Mouse (Mus musculus) lung, postnatal 0 days (tissue): Measurements from ENCODE around the gene Rasa2. TPM values are rescaled to one million over a fixed set of nuclear protein-coding genes. Genes with fewer than 3 reads are reported as not detected.

Source experiments
- ATAC-seq: fragments of 200-750 bp; cut with Nextera tagmentation; 2 replicates; pipeline ENCODE4 v1.8.0; 2017; ENCODE audit warnings: moderate library complexity
- DNase-seq: peaks from one replicate; pipeline ENCODE4 v3.0.0-alpha.2; 2016; ENCODE audit warnings: low spot score
- H3K27ac ChIP-seq: fragments of 300-500 bp; sonication (generic); 2 replicates; pipeline ENCODE4 v1.5.1; 2014; ENCODE audit warnings: antibody characterized with exemption, mild to moderate bottlenecking, low read length, mixed read lengths
- H3K27me3 ChIP-seq: fragments of 300-500 bp; sonication (generic); replicated peaks from 2 replicates; pipeline ENCODE4 v1.6.1; 2014; ENCODE audit warnings: low read length, mixed read lengths; ENCODE audit not compliant: insufficient read depth
- H3K36me3 ChIP-seq: fragments of 300-500 bp; sonication (generic); 2 replicates; pipeline ENCODE4 v1.6.1; 2014; ENCODE audit warnings: low read length, mixed read lengths; ENCODE audit not compliant: insufficient read depth
- H3K4me1 ChIP-seq: fragments of 300-500 bp; sonication (generic); 2 replicates; pipeline ENCODE4 v1.6.1; 2014; ENCODE audit warnings: antibody characterized with exemption, low read depth, low read length, mixed read lengths; ENCODE audit not compliant: insufficient read depth
- H3K4me2 ChIP-seq: fragments of 300-500 bp; sonication (generic); replicated peaks from 2 replicates; pipeline ENCODE4 v1.6.1; 2014; ENCODE audit warnings: low read depth, mild to moderate bottlenecking, low read length, moderate library complexity, mixed read lengths
- H3K4me3 ChIP-seq: fragments of 300-500 bp; sonication (generic); 2 replicates; pipeline ENCODE4 v1.5.1; 2014; ENCODE audit warnings: low read depth, low read length
- H3K9ac ChIP-seq: fragments of 300-500 bp; sonication (generic); replicated peaks from 2 replicates; pipeline ENCODE4 v1.6.1; 2014; ENCODE audit warnings: low read depth, mild to moderate bottlenecking
- H3K9me3 ChIP-seq: fragments of 300-500 bp; sonication (generic); 2 replicates; pipeline ENCODE4 v1.6.1; 2016; ENCODE audit warnings: low read length, mixed read lengths
- CTCF ChIP-seq: IDR thresholded peaks from 2 replicates; pipeline ENCODE4 v1.5.1; 2016; ENCODE audit warnings: antibody characterized with exemption, mild to moderate bottlenecking
- EP300 ChIP-seq: IDR thresholded peaks from 2 replicates; pipeline ENCODE4 v1.6.1; 2016; ENCODE audit warnings: antibody characterized with exemption, mild to moderate bottlenecking, control low read depth
- WGBS: fragments of 180-500 bp; shearing (Covaris S2); extraction: QIAGEN DNeasy Blood & Tissue Kit; methylation state at CpG from one replicate; pipeline ENCODE4 v1.1.7; 2014; 5-methylcytosine and 5-hydroxymethylcytosine counted together
- polyA plus RNA-seq: library from polyadenylated mRNA; unstranded; fragments of >200 nt; fragmentation: Nextera tagmentation; extraction: Ambion mirVana; gene quantifications from 2 replicates; pipeline ENCODE4 v1.2.1, GENCODE M21; 2015

Gene Rasa2
- polyA plus RNA-seq, 1 experiment from 2014 or later: 12.3 TPM

DNA sequence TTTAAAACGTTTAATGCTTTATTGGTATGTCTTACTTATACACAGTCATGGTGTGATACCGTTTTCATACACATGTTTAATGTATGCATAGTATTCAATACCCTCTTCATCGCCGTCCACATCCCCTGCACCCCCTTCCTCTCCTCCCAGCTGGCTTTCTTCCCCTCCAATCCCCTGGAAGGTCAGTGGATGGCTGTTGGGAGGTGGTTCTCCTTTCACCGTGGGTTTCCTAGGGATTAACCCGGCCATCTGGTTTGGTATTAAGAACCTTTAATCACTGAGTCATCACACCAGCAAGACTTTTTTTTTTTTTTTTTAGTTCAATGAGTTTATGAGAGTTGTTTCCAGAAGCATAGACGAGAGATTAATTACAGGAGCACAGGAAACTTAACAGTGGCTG, 1.3 kb upstream of the Rasa2 start:
- ATAC-seq (no peak), DNase-seq (no peak)
- Histone ChIP-seq H3K36me3 (no peaks in the 10 kb centered on the region), H3K4me1 (no peaks in the 10 kb centered on the region), H3K27ac (no peak overlapping the region), H3K27me3 (no peaks in the 10 kb centered on the region), H3K4me2 (no peak overlapping the region), H3K9me3 (no peaks in the 10 kb centered on the region), H3K9ac (no peak overlapping the region), H3K4me3 (no peak overlapping the region)
- 51% methylated on average over 7 of the region's 7 CpGs for WGBS
- TF ChIP-seq EP300: no peak
- no peak for TF ChIP-seq CTCF

DNA sequence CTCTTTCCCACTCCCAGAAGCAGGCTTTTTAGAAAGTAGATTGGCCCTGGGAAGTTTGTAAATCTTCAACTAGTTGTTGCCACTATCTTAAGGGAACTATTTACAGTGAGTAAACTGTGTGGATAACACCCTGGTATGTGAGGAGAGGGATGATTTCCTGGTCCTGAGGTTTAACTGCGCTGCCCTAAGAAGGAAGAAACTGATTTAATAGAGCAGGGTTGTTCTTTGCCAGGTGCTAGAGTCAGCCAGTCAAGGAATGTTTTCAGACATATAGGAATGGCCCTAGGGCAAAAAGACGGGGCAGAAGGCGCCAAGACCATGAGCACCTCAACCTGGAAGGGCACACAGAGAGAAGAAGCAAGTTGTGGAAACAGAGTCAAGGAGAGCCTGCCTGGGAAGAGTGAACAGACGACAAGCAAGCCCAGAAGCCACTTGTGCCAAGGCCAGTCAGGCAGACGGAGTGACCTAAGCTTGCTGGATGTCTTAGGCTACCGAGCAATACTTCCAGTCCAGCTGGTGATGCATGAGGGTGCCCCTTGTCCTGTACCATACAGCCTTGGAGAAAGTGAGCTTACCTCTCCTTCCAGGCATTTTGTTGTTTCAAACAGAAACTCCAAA, 765 bp upstream of the Rasa2 start:
- Histone ChIP-seq H3K9ac (no peak overlapping the region; the same call in 1 of the 2 replicates), H3K27ac (no peak overlapping the region), H3K27me3 (no peaks in the 10 kb centered on the region), H3K4me1 (no peaks in the 10 kb centered on the region), H3K4me3 (no peak overlapping the region; the same call in 1 of the 2 replicates), H3K4me2 (peak overlapping the region; percentile 87), H3K9me3 (no peaks in the 10 kb centered on the region), H3K36me3 (no peaks in the 10 kb centered on the region)
- ATAC-seq: no peak
- TF ChIP-seq EP300 (no peak), CTCF (no peak)
- no peak for DNase-seq
- WGBS: 50% methylated on average over 6 of the region's 6 CpGs

DNA sequence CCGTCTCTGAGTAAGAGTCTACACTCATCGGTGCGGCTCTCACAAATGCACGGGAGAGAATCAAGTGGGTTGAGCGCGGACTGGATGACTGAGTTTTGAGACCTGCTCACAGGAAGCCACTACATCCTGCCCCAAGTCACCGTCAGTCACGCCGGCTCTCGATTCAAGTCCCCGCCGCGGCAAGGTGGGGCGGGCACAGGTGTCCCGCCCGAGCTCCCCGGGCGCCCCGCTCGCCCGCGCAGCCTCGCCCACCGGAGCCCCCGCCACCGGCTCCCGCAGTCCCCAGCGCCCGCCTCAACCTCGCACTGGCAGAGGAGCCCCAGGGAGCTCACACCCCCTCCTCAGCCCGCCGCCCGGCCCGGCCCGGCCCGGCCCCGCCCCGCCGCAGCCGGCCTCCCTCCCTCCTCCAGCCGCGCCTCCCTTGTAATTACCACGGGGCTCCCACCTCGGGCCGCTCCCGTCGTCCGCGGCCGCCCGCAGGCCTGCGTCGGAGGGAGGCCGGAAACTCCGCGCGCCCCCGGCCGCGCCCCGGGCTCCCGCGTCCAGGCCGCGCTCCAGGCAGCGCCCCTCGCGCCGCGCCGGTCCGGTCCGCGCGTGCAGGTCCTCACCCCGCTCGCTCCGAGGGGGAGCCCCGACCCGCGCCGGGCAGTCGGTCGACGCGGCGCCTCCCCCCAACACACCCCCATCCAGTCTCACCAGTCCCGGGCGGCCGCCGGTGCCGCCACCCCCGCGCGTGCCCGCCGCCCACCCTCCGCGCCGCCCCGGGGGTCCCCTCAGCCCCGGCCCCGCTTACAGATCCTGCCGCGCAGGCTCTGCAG, 637 bp downstream of the Rasa2 start:
- peak overlapping the region; percentile 92 for H3K9ac ChIP-seq
- ATAC-seq (peak; percentile 87), DNase-seq (peak; percentile 79)
- H3K36me3 ChIP-seq: no peaks in the 10 kb centered on the region
- no peaks in the 10 kb centered on the region for H3K9me3 ChIP-seq
- H3K4me1 ChIP-seq: no peaks in the 10 kb centered on the region
- H3K4me2 ChIP-seq: peak overlapping the region; percentile 87
- no peaks in the 10 kb centered on the region for H3K27me3 ChIP-seq
- peak overlapping the region; percentile 96 for H3K27ac ChIP-seq
- no peak for TF ChIP-seq CTCF
- TF ChIP-seq EP300: no peak
- H3K4me3 ChIP-seq: peak overlapping the region; percentile 98
- under 1% methylated on average over 45 of the region's 105 CpGs for WGBS

DNA sequence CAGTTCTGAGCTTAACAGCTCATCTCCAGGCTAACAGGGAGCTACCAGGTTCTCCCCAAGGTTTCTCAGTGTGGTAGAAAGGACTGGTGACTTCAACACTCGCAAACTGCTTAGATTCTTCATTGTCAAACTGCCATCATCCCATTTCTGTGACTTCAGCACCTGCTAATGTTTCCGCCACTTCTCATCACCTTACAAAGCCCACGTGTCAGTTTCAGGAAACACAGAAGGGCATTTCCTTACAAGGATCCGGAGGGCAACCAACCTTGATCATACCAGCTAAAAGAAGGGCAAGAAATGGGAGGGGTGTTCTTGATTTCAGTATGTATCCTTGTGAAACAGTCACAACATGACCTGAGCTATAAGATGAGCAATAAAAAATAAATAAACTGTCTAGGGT, 2.3 kb downstream of the Rasa2 start:
- H3K27me3 ChIP-seq: no peaks in the 10 kb centered on the region
- TF ChIP-seq CTCF (no peak), EP300 (no peak)
- WGBS: 58% methylated on average over 4 of the region's 4 CpGs
- H3K27ac ChIP-seq: no peak overlapping the region
- no peak overlapping the region for H3K9ac ChIP-seq
- no peak overlapping the region for H3K4me2 ChIP-seq
- H3K4me1 ChIP-seq: no peaks in the 10 kb centered on the region
- no peak for ATAC-seq
- no peaks in the 10 kb centered on the region for H3K36me3 ChIP-seq
- H3K9me3 ChIP-seq: no peaks in the 10 kb centered on the region
- no peak for DNase-seq
- no peak overlapping the region for H3K4me3 ChIP-seq

DNA sequence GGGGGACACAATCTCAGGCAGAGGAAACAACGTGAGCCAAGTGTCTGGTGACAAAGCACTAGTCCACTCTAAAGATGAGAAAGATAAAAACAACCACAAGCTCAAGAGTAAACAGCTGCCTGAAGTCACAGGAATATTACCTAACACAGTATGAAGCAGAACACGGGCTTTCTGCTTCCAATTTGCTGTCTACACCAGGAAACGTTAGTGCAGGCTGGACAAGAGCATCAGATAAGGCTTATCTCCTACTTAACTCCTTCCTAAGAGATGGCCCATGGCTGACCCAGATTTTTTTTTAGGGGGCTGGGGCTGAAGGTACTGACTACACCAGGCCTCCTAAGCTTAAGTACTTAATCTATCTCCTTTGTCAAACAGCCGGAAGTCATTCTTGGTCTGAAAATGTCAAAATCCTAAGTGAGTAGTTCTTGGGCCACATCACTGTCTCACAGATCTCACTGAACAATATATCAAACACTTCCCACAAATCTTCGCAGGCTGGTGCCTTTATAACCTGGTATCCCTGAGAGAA, 3.8 kb downstream of the Rasa2 start:
- Histone ChIP-seq H3K9ac (no peak overlapping the region), H3K4me2 (no peak overlapping the region), H3K9me3 (no peaks in the 10 kb centered on the region), H3K36me3 (no peaks in the 10 kb centered on the region), H3K27ac (no peak overlapping the region), H3K4me3 (no peak overlapping the region), H3K4me1 (no peaks in the 10 kb centered on the region), H3K27me3 (no peaks in the 10 kb centered on the region)
- WGBS: 25% methylated on average over 5 of the region's 5 CpGs
- no peak for DNase-seq
- TF ChIP-seq CTCF (no peak), EP300 (no peak)
- no peak for ATAC-seq

DNA sequence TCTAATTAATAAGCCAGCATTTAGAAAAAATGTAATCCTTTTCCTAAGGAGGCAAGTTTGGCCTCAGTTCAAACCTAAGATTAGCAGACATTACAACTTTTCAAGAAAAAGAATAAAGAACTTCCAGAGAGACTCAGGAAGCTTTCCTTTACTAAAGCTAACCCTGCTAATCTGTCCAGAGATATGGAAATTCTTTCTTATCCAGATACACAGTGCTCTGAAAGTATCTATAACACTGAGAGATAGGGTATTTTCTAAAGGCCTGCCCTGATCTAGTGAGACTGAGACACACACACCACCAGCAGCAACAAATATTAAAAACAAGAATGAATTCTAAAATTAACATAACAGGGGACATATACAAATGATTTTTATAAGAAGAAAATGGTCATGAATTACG, 4.4 kb downstream of the Rasa2 start:
- 48% methylated on average over 1 of the region's 1 CpGs for WGBS
- ATAC-seq: no peak
- H3K4me1 ChIP-seq: no peaks in the 10 kb centered on the region
- H3K27me3 ChIP-seq: no peaks in the 10 kb centered on the region
- H3K9me3 ChIP-seq: no peaks in the 10 kb centered on the region
- H3K9ac ChIP-seq: no peak overlapping the region
- H3K27ac ChIP-seq: no peak overlapping the region
- H3K36me3 ChIP-seq: no peaks in the 10 kb centered on the region
- H3K4me2 ChIP-seq: no peak overlapping the region
- DNase-seq: no peak
- no peak overlapping the region for H3K4me3 ChIP-seq
- no peak for TF ChIP-seq CTCF
- no peak for TF ChIP-seq EP300
